Mouse (Mus musculus) fibroblast of lung, adult 2 months (primary cell): ENCODE measurements around the gene Tas2r125.
"Not testable (repeated sequence)": the region's sequence is repeated elsewhere in the genome, so short reads cannot be mapped to it uniquely, and the experiment has no call there.

ENCODE experiments used
- DNase-seq: peaks from one replicate; pipeline ENCODE4 v3.0.0-alpha.2; 2011; ENCODE audit warnings: low read depth

Gene Tas2r125

GRCm38 (mm10) chr6:132909351-132909750 is at the start of gene Tas2r125:
TSS of gene Tas2r125 (plus strand) at chr6:132909651.
- DNase-seq: no peak

- no peak for DNase-seq
Observed at GRCm38 (mm10) chr6:132867708-132868107, 41.7 kb upstream of the Tas2r125 start, which contains the start of gene Tas2r110. TSS of gene Tas2r110 (plus strand) at chr6:132868008.

- no peak for DNase-seq
Observed at GRCm38 (mm10) chr6:132892711-132893110, 16.7 kb upstream of the Tas2r125 start, which contains the start of gene Tas2r113. TSS of gene Tas2r113 (plus strand) at chr6:132893011.

GRCm38 (mm10) chr6:132941376-132941775 is 31.9 kb downstream of the Tas2r125 start:
- DNase-seq: not testable (repeated sequence)

GRCm38 (mm10) chr6:132950802-132951201 is 41.4 kb downstream of the Tas2r125 start, which contains the start of gene Tas2r129:
TSS of gene Tas2r129 (plus strand) at chr6:132951102.
- DNase-seq: no peak

GRCm38 (mm10) chr6:132957819-132958218 is 48.4 kb downstream of the Tas2r125 start, which contains the start of gene Tas2r131:
TSS of gene Tas2r131 (minus strand) at chr6:132957919.
- no peak for DNase-seq
